Mouse (Mus musculus): ENCODE data around the gene Tfap2a. TPM values are rescaled to one million over a fixed set of nuclear protein-coding genes. Genes with fewer than 3 reads are reported as not detected.

The Tfap2a gene
- total RNA-seq, 1 experiment: 0.27 TPM

- no peak overlapping the region for H3K4me3 ChIP-seq (ENCODE audit: insufficient read depth in 1 of 2, low read depth in 1 of 2, low read length in 2 of 2, poor library complexity in 1 of 2, severe bottlenecking in 1 of 2)
- in situ Hi-C loops (cut with MboI; ENCODE audit: low sequenced_read_pairs in 2 of 2, unreplicated experiment in 2 of 2): no loop called here
- no peaks in the 10 kb centered on the region for H3K9me3 ChIP-seq (ENCODE audit: control insufficient read depth, insufficient read depth, low read depth, low read length)
- no peak overlapping the region for H3K9ac ChIP-seq (ENCODE audit: insufficient read depth, low read depth, low read length, poor library complexity, severe bottlenecking)
- H3K36me3 ChIP-seq (ENCODE audit: control insufficient read depth, insufficient read depth, low read length, poor library complexity, severe bottlenecking): no peaks in the 10 kb centered on the region
- no peaks in the 10 kb centered on the region for H3K4me1 ChIP-seq (ENCODE audit: control insufficient read depth in 2 of 2, insufficient read depth in 2 of 2, low read length in 2 of 2, poor library complexity in 1 of 2)
- no peak for DNase-seq (ENCODE audit: low read depth, low spot score)
- TF ChIP-seq MAFK (IDR thresholded peaks at IDR 0.05; ENCODE audit: insufficient read depth, low read depth, low read length): no peak
- TF ChIP-seq HCFC1 (IDR thresholded peaks at IDR 0.05; ENCODE audit: borderline replicate concordance, insufficient read depth, low read length): no peak
- no peak for TF ChIP-seq ZC3H11A (IDR thresholded peaks at IDR 0.05; ENCODE audit: borderline replicate concordance, low read depth, low read length)
- TF ChIP-seq ZNF384 (IDR thresholded peaks at IDR 0.05; ENCODE audit: low read depth, low read length): no peak
- TF ChIP-seq CHD2 (IDR thresholded peaks at IDR 0.05; ENCODE audit: low read depth, low read length): no peak
- no peak overlapping the region for H3K27ac ChIP-seq (ENCODE audit: insufficient read depth, low read depth, low read length, poor library complexity, severe bottlenecking)
These were observed 52.4 kb downstream of the Tfap2a start for GRCm38 (mm10) chr13:40685790-40686189.

- Histone ChIP-seq H3K9me3 (ENCODE audit: control insufficient read depth, insufficient read depth, low read depth, low read length) (peaks cover 11% of the 10 kb centered on the region), H3K27ac (ENCODE audit: insufficient read depth, low read depth, low read length, poor library complexity, severe bottlenecking) (no peak overlapping the region), H3K4me1 (ENCODE audit: control insufficient read depth in 2 of 2, insufficient read depth in 2 of 2, low read length in 2 of 2, poor library complexity in 1 of 2) (no peaks in the 10 kb centered on the region), H3K4me3 (ENCODE audit: insufficient read depth in 1 of 2, low read depth in 1 of 2, low read length in 2 of 2, poor library complexity in 1 of 2, severe bottlenecking in 1 of 2) (no peak overlapping the region), H3K9ac (ENCODE audit: insufficient read depth, low read depth, low read length, poor library complexity, severe bottlenecking) (no peak overlapping the region), H3K36me3 (ENCODE audit: control insufficient read depth, insufficient read depth, low read length, poor library complexity, severe bottlenecking) (no peaks in the 10 kb centered on the region)
- no peak for TF ChIP-seq ZNF384 (IDR thresholded peaks at IDR 0.05; ENCODE audit: low read depth, low read length)
- TF ChIP-seq HCFC1 (IDR thresholded peaks at IDR 0.05; ENCODE audit: borderline replicate concordance, insufficient read depth, low read length): no peak
- TF ChIP-seq MAFK (IDR thresholded peaks at IDR 0.05; ENCODE audit: insufficient read depth, low read depth, low read length): no peak
- TF ChIP-seq CHD2 (IDR thresholded peaks at IDR 0.05; ENCODE audit: low read depth, low read length): no peak
- TF ChIP-seq ZC3H11A (IDR thresholded peaks at IDR 0.05; ENCODE audit: borderline replicate concordance, low read depth, low read length): no peak
- in situ Hi-C loops (cut with MboI; ENCODE audit: low sequenced_read_pairs in 2 of 2, unreplicated experiment in 2 of 2): no loop called here
- DNase-seq (ENCODE audit: low read depth, low spot score): no peak
These were observed 61.4 kb downstream of the Tfap2a start for GRCm38 (mm10) chr13:40676730-40677129.

Other genes with a start within 250 kb of the Tfap2a start
- 21.8 and 35.6 TPM in 2 replicates for gene Gcnt2, start 121.4 kb upstream of the Tfap2a start, total RNA-seq (2012; rRNA removed)